Comparison of ENCODE assay signal across 26 mouse cellular contexts in the genomic region with DNA sequence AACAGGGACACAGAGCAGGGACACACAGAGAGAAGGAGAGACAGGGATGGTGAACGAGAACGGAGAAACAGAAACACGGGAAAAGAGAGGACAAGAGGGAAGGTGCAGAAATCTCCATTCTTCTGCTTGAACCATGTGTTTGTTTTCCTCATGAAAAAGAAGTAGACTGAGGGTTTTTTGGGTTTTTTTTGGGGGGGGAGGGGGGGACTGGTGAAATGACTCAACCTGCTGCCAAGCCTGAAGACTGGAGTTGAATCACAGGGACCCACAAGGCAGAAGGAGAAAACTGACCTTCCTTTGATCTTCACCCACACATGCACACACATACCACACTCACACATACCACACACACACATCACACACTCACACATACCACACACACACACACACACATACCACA. TPM values are rescaled to one million over a fixed set of nuclear protein-coding genes. Genes with fewer than 3 reads are reported as not detected.
"Had no signal": no experiment of that assay in that cellular context is flagged by ENCODE, and none has a peak within 500 bp of the region (broad histone marks: within the 10 kb centered on the region; RNA-seq: fewer than 3 reads in every experiment).

No protein-coding gene starts in this region.

- DNase-seq: retina, postnatal 1 day; right cerebral cortex, adult 18-20 months; right cerebral cortex, postnatal 14 days; right cerebral cortex, postnatal 25 days; right cerebral cortex, postnatal 4 days; spleen, adult 18-20 months; thymus, adult 18-20 months; thymus, adult 2 months; thymus, postnatal 14 days; thymus, postnatal 25 days; thymus, postnatal 36 days; thymus, postnatal 4 days had no signal

- H3K9ac ChIP-seq: neural tube, embryonic 12.5 days; neural tube, embryonic 13.5 days; neural tube, embryonic 15.5 days; stomach, embryonic 15.5 days had no signal

- H3K4me3 ChIP-seq: neural tube, embryonic 12.5 days; neural tube, embryonic 13.5 days; neural tube, embryonic 15.5 days; stomach, embryonic 15.5 days had no signal

- H3K4me2 ChIP-seq: neural tube, embryonic 12.5 days; neural tube, embryonic 13.5 days; neural tube, embryonic 15.5 days; stomach, embryonic 15.5 days had no signal

- H3K9me3 ChIP-seq: neural tube, embryonic 12.5 days; neural tube, embryonic 13.5 days; neural tube, embryonic 15.5 days; stomach, embryonic 15.5 days had no signal

- H3K27me3 ChIP-seq: neural tube, embryonic 12.5 days; neural tube, embryonic 13.5 days; neural tube, embryonic 15.5 days; stomach, embryonic 15.5 days had no signal

- H3K4me1 ChIP-seq: neural tube, embryonic 12.5 days; neural tube, embryonic 13.5 days; stomach, embryonic 15.5 days had no signal

- H3K27ac ChIP-seq: neural tube, embryonic 12.5 days; neural tube, embryonic 13.5 days; neural tube, embryonic 15.5 days; stomach, embryonic 15.5 days; stomach, postnatal 0 days had no signal

- H3K36me3 ChIP-seq: neural tube, embryonic 12.5 days; neural tube, embryonic 13.5 days; neural tube, embryonic 15.5 days; stomach, embryonic 15.5 days had no signal

RNA-seq across cellular contexts. Expression of a gene that starts 11.1 kb away (rescaled TPM):
- total RNA-seq: neutrophil, adult 5-6 weeks had no signal
- polyA plus RNA-seq: neural tube, embryonic 12.5 days; neural tube, embryonic 13.5 days; neural tube, embryonic 14.5 days; neural tube, embryonic 15.5 days; small intestine, adult 2 months; spleen, adult 2 months; stomach, embryonic 14.5 days; stomach, embryonic 15.5 days; stomach, embryonic 16.5 days; stomach, postnatal 0 days; thymus, adult 2 months; thymus, postnatal 0 days; urinary bladder, adult 2 months had no signal

RNA-seq across cellular contexts. Expression of a gene that starts 20.8 kb away (rescaled TPM):
- total RNA-seq: neutrophil, adult 5-6 weeks had no signal
- polyA plus RNA-seq: neural tube, embryonic 12.5 days; neural tube, embryonic 13.5 days; neural tube, embryonic 14.5 days; neural tube, embryonic 15.5 days; small intestine, adult 2 months; spleen, adult 2 months; stomach, embryonic 14.5 days; stomach, embryonic 15.5 days; testis, adult 2 months; thymus, adult 2 months; urinary bladder, adult 2 months had no signal

RNA-seq across cellular contexts. Expression of a gene that starts 33.6 kb away (rescaled TPM):
- total RNA-seq: neutrophil, adult 5-6 weeks had no signal
- polyA plus RNA-seq: neural tube, embryonic 12.5 days; neural tube, embryonic 13.5 days; neural tube, embryonic 14.5 days; neural tube, embryonic 15.5 days; small intestine, adult 2 months; spleen, adult 2 months; stomach, embryonic 14.5 days; stomach, embryonic 15.5 days; stomach, embryonic 16.5 days; stomach, postnatal 0 days; testis, adult 2 months; thymus, adult 2 months had no signal

RNA-seq across cellular contexts. Expression of a gene that starts 50.9 kb away (rescaled TPM):
- total RNA-seq: neutrophil, adult 5-6 weeks had no signal
- polyA plus RNA-seq: neural tube, embryonic 12.5 days; neural tube, embryonic 13.5 days; neural tube, embryonic 14.5 days; neural tube, embryonic 15.5 days; small intestine, adult 2 months; spleen, adult 2 months; stomach, embryonic 14.5 days; stomach, embryonic 16.5 days; stomach, postnatal 0 days; testis, adult 2 months; thymus, adult 2 months; thymus, postnatal 0 days; urinary bladder, adult 2 months had no signal
